Mouse (Mus musculus) heart, adult 2 months (tissue): Measurements from ENCODE around the gene Ccdc122. TPM values are rescaled to one million over a fixed set of nuclear protein-coding genes. Genes with fewer than 3 reads are reported as not detected.

Experiments used
- DNase-seq, 2 experiments: peaks; one replicate each; pipeline ENCODE4 v3.0.0; 2021
- H3K27ac ChIP-seq: fragments of 200-600 bp; 2 replicates; pipeline ENCODE4 v1.8.1; 2022
- H3K27me3 ChIP-seq: fragments of 200-500 bp; 2 replicates; pipeline ENCODE4 v1.6.1; 2012; ENCODE audit warnings: mild to moderate bottlenecking, low read length, inconsistent platforms, mixed read lengths; ENCODE audit not compliant: control insufficient read depth, insufficient read depth
- H3K36me3 ChIP-seq: fragments of 200-500 bp; 2 replicates; pipeline ENCODE4 v1.6.1; 2012; ENCODE audit warnings: low read length, inconsistent platforms; ENCODE audit not compliant: control insufficient read depth, insufficient read depth
- H3K4me1 ChIP-seq: fragments of 200-500 bp; 2 replicates; pipeline ENCODE4 v1.6.1; 2011; ENCODE audit warnings: low read length; ENCODE audit not compliant: control insufficient read depth, insufficient read depth
- H3K4me3 ChIP-seq: fragments of 200-600 bp; 2 replicates; pipeline ENCODE4 v1.8.1; 2022
- H3K79me2 ChIP-seq: fragments of 200-500 bp; replicated peaks from 2 replicates; pipeline ENCODE4 v1.6.1; 2012; ENCODE audit warnings: mild to moderate bottlenecking, inconsistent platforms, low read length, moderate library complexity, mixed read lengths; ENCODE audit not compliant: control insufficient read depth, insufficient read depth
- H3K9ac ChIP-seq: fragments of 200-500 bp; 2 replicates; pipeline ENCODE4 v1.6.1; 2012; ENCODE audit warnings: low read depth, mild to moderate bottlenecking, control low read depth, inconsistent platforms, low read length, mixed read lengths
- CTCF ChIP-seq: fragments of 200-600 bp; IDR thresholded peaks from 2 replicates; pipeline ENCODE4 v1.8.1; 2022; ENCODE audit warnings: antibody characterized with exemption, mild to moderate bottlenecking, moderate library complexity
- EP300 ChIP-seq: fragments of 200-500 bp; IDR thresholded peaks from 2 replicates; pipeline ENCODE4 v1.6.1; 2011; ENCODE audit warnings: low read depth, low read length, control low read depth; ENCODE audit not compliant: insufficient read depth
- POLR2A ChIP-seq: fragments of 200-500 bp; IDR thresholded peaks from 2 replicates; pipeline ENCODE4 v1.6.1; 2011; ENCODE audit warnings: mild to moderate bottlenecking, low read depth, low read length, control low read depth; ENCODE audit not compliant: insufficient read depth
- WGBS: fragments of 180-500 bp; shearing (Covaris S2); methylation state at CpG from one replicate; pipeline ENCODE4 v1.1.7; 2018; 5-methylcytosine and 5-hydroxymethylcytosine counted together
- intact Hi-C: fragments of 180-260 bp; cut with DNase I; formaldehyde crosslinking; loops from one replicate; pipeline ENCODE4 v1.15.1; 2025
- polyA plus RNA-seq: library from polyadenylated mRNA; depleted of rRNA; stranded (reverse); fragments of >200 nt; gene quantifications from 2 replicates; pipeline ENCODE4 v1.2.3, GENCODE M21; 2012
- total RNA-seq, 2 experiments: library from RNA; stranded (reverse); gene quantifications; 2 replicates each; pipeline ENCODE4 v1.2.3; 2021

Ccdc122 gene
- total and polyA plus RNA-seq, 3 experiments, result 0.57 to 0.75 (median 0.68) TPM

- H3K36me3 ChIP-seq, result no peaks in the 10 kb centered on the region
- intact Hi-C loops, result loop anchor here (5.0 kb wide), 1 partner anchor 337 kb away; no protein-coding TSS in a partner anchor
- TF ChIP-seq EP300 (no peak), POLR2A (no peak), CTCF (no peak)
- no peaks in the 10 kb centered on the region for H3K79me2 ChIP-seq
- H3K4me3 ChIP-seq, result no peak overlapping the region
- no peaks in the 10 kb centered on the region; the same call in 1 of the 2 replicates for H3K27me3 ChIP-seq
- H3K9ac ChIP-seq, result no peak overlapping the region
- WGBS, result 24% methylated on average over 4 of the region's 4 CpGs
- H3K4me1 ChIP-seq, result peaks cover 1% of the 10 kb centered on the region; the same call in 1 of the 2 replicates
- DNase-seq, result no peak
- no peak overlapping the region for H3K27ac ChIP-seq
These were observed 108.5 kb downstream of the Ccdc122 start for GRCm38 (mm10) chr14:77145103-77145502.

DNA sequence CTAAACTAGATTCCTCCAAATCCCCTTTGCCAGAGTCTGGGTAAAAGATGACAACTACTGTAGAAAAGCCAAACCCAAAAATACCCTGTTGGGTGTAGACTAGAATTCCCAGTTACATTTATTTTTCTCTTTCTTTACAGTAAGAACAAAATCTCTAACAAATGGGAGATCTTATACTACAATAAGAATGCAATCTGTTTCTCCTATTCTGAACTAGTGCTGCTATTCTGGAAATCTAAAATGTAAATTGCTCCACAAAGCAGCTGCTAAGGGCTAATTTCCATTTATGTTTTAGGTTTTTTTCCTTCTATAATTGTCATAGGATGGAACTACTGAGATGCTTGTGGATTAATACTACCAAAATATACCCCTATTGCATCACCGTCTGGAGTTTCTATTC is 111.1 kb downstream of the Ccdc122 start:
- 90% methylated on average over 1 of the region's 1 CpGs for WGBS
- Histone ChIP-seq H3K27ac (no peak overlapping the region), H3K9ac (no peak overlapping the region), H3K79me2 (no peaks in the 10 kb centered on the region), H3K36me3 (no peaks in the 10 kb centered on the region), H3K4me1 (no peaks in the 10 kb centered on the region), H3K27me3 (no peaks in the 10 kb centered on the region; the same call in 1 of the 2 replicates), H3K4me3 (no peak overlapping the region)
- intact Hi-C loops, result loop anchor here (5.0 kb wide), 1 partner anchor 335 kb away; no protein-coding TSS in a partner anchor
- no peak for TF ChIP-seq CTCF
- no peak for DNase-seq

- DNase-seq, result no peak
- no peak for TF ChIP-seq CTCF
- TF ChIP-seq POLR2A, result no peak
- no peak for TF ChIP-seq EP300
- H3K9ac ChIP-seq, result no peak overlapping the region
- H3K27me3 ChIP-seq, result no peaks in the 10 kb centered on the region; the same call in 1 of the 2 replicates
- no peaks in the 10 kb centered on the region for H3K36me3 ChIP-seq
- H3K4me1 ChIP-seq, result no peaks in the 10 kb centered on the region
- no peak overlapping the region for H3K27ac ChIP-seq
- no peak overlapping the region for H3K4me3 ChIP-seq
- intact Hi-C loops, result loop anchor here (10.0 kb wide), 1 partner anchor 104 kb away; no protein-coding TSS in a partner anchor
- no peaks in the 10 kb centered on the region for H3K79me2 ChIP-seq
- WGBS, result 83% methylated on average over 6 of the region's 6 CpGs
These were observed 114.0 kb downstream of the Ccdc122 start for GRCm38 (mm10) chr14:77150556-77150955.

DNA sequence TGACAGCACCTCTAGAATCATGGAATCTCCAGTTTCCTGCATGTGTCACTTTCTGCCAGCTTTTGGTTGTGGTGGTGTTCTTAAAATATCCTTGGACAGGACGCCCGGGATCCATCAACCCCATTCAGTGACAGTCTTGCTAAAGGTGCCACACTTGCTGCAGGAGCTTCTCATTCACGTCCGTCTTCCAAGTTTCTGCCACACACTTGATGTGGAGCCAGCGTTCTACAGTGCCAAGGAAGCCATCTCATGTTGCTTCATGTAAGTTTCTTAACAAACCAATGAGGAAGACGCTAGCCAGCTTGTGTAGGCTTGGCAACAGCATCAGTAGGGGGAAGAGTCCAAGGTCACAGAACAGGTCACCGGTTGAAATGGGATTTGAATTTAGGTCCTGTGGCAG is 114.9 kb downstream of the Ccdc122 start:
- DNase-seq, result peak in 1 of 2 experiments; percentile 40
- intact Hi-C loops, result loop anchor here (10.0 kb wide), 1 partner anchor 103 kb away; no protein-coding TSS in a partner anchor
- 70% methylated on average over 7 of the region's 7 CpGs for WGBS
- H3K4me3 ChIP-seq, result no peak overlapping the region
- no peak overlapping the region for H3K27ac ChIP-seq
- no peaks in the 10 kb centered on the region for H3K79me2 ChIP-seq
- no peak for TF ChIP-seq POLR2A
- TF ChIP-seq CTCF, result no peak
- no peak for TF ChIP-seq EP300
- peaks cover 4% of the 10 kb centered on the region; the same call in 1 of the 2 replicates for H3K27me3 ChIP-seq
- H3K9ac ChIP-seq, result no peak overlapping the region
- H3K4me1 ChIP-seq, result no peaks in the 10 kb centered on the region
- H3K36me3 ChIP-seq, result no peaks in the 10 kb centered on the region

- peak; percentile 47 to 58 for DNase-seq
- 1% methylated on average over 73 of the region's 73 CpGs for WGBS
- H3K27me3 ChIP-seq, result peaks cover 13% of the 10 kb centered on the region
These were observed 119.8 kb downstream of the Ccdc122 start, which contains the start of gene Enox1 for GRCm38 (mm10) chr14:77156222-77156910. Enox1 (plus strand) TSS chr14:77156763.

DNA sequence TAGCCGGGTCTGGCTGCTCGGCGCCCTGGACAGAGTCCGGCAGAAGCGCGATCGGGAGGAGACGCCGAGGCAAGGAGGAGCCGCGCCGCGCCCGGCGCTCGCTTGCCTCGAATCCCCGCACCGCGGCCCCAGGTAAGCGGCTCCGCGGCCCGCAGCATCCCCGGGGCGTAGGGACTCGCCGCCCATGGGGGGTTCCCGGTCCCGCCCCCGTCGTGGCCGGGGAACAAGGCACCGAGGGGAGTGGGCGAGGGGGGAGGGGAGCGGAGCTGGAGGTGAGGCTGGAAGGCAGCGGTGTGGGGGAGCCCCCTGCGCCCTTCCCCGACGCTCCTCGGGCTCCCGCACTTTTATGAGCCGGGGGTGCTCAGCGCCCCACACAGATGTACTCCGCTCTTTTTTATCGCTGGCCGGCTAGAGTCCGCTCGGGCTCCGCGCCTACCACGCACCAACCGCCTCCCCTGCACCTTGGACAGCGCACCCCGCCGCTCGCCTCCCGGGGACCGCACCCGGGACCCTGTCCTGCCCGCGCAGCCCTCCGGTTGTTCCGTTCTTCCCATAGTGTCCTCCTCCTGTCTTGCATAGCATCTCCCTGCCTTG is 120.4 kb downstream of the Ccdc122 start:
- intact Hi-C loops, result loop anchor here (10.0 kb wide), 1 partner anchor 98 kb away; no protein-coding TSS in a partner anchor
- Histone ChIP-seq H3K36me3 (no peaks in the 10 kb centered on the region), H3K27ac (no peak overlapping the region), H3K27me3 (peaks cover 13% of the 10 kb centered on the region), H3K4me1 (no peaks in the 10 kb centered on the region), H3K4me3 (peak overlapping the region; percentile 49), H3K79me2 (no peaks in the 10 kb centered on the region), H3K9ac (peak overlapping the region; percentile 64)
- no peak for TF ChIP-seq POLR2A
- TF ChIP-seq EP300, result no peak
- TF ChIP-seq CTCF, result no peak
- peak; percentile 20 to 45 for DNase-seq
- 1% methylated on average over 60 of the region's 64 CpGs for WGBS

More at GRCm38 (mm10) chr14:77156222-77156910, 119.8 kb downstream of the Ccdc122 start, which contains the start of gene Enox1:
- H3K4me1 ChIP-seq, result no peaks in the 10 kb centered on the region
- H3K4me3 ChIP-seq, result peak within 1 kb of the TSS; percentile 49
- no peak for TF ChIP-seq EP300
- peak; percentile 22 for TF ChIP-seq CTCF
- no peak for TF ChIP-seq POLR2A
- H3K79me2 ChIP-seq, result no peaks in the 10 kb centered on the region
- H3K27ac ChIP-seq, result no peak within 1 kb of the TSS
- peak within 1 kb of the TSS; percentile 64 for H3K9ac ChIP-seq
- intact Hi-C loops, result loop anchor here (10.0 kb wide), 1 partner anchor 98 kb away; no protein-coding TSS in a partner anchor
- H3K36me3 ChIP-seq, result no peaks in the 10 kb centered on the region
